Mouse (Mus musculus) stomach, embryonic 16.5 days (tissue): ENCODE measurements around the gene Phf3. TPM values are rescaled to one million over a fixed set of nuclear protein-coding genes. Genes with fewer than 3 reads are reported as not detected.
"Not testable (repeated sequence)": the region's sequence is repeated elsewhere in the genome, so short reads cannot be mapped to it uniquely, and the experiment has no call there.

Experiments used
- ATAC-seq: fragments of 200-750 bp; cut with Nextera tagmentation; 2 replicates; pipeline ENCODE4 v1.8.0; 2017; ENCODE audit warnings: moderate number of reproducible peaks, moderate TSS enrichment; ENCODE audit not compliant: insufficient read depth, low FRiP score
- H3K27ac ChIP-seq: fragments of 300-500 bp; sonication (generic); 2 replicates; pipeline ENCODE4 v1.5.1; 2014; ENCODE audit warnings: low read length
- H3K27me3 ChIP-seq: fragments of 300-500 bp; sonication (generic); 2 replicates; pipeline ENCODE4 v1.6.1; 2014; ENCODE audit warnings: low read length, control low read depth, mixed read lengths; ENCODE audit not compliant: control insufficient read depth, insufficient read depth
- H3K36me3 ChIP-seq: fragments of 300-500 bp; sonication (generic); 2 replicates; pipeline ENCODE4 v1.6.1; 2014; ENCODE audit warnings: low read length; ENCODE audit not compliant: control insufficient read depth, insufficient read depth
- H3K4me1 ChIP-seq: fragments of 300-500 bp; sonication (generic); 2 replicates; pipeline ENCODE4 v1.6.1; 2014; ENCODE audit warnings: low read length, control low read depth, mixed read lengths; ENCODE audit not compliant: control insufficient read depth, insufficient read depth
- H3K4me2 ChIP-seq: fragments of 300-500 bp; sonication (generic); 2 replicates; pipeline ENCODE4 v1.6.1; 2014; ENCODE audit warnings: low read depth, low read length, mixed read lengths
- H3K4me3 ChIP-seq: fragments of 300-500 bp; sonication (generic); replicated peaks from 2 replicates; pipeline ENCODE4 v1.5.1; 2014; ENCODE audit warnings: mild to moderate bottlenecking, low read length
- H3K9ac ChIP-seq: fragments of 300-500 bp; sonication (generic); 2 replicates; pipeline ENCODE4 v1.6.1; 2014; ENCODE audit warnings: low read length
- H3K9me3 ChIP-seq: fragments of 300-500 bp; sonication (generic); replicated peaks from 2 replicates; pipeline ENCODE4 v1.6.1; 2016; ENCODE audit warnings: low read length, control low read depth; ENCODE audit not compliant: control insufficient read depth
- WGBS: fragments of 180-500 bp; shearing (Covaris S2); extraction: QIAGEN DNeasy Blood & Tissue Kit; methylation state at CpG from one replicate; pipeline ENCODE4 v1.1.7; 2014; 5-methylcytosine and 5-hydroxymethylcytosine counted together
- polyA plus RNA-seq: library from polyadenylated mRNA; unstranded; fragments of >200 nt; fragmentation: Nextera tagmentation; extraction: Ambion mirVana; gene quantifications from 2 replicates; pipeline ENCODE4 v1.2.1, GENCODE M21; 2015

Phf3 gene
- polyA plus RNA-seq, 1 experiment from 2014 or later, result 22.7 TPM

- not testable (repeated sequence) for H3K4me3 ChIP-seq, ATAC-seq
- 97% methylated on average over 1 of the region's 1 CpGs for WGBS
These were observed 10.1 kb upstream of the Phf3 start for GRCm38 (mm10) chr1:30883806-30884205.

GRCm38 (mm10) chr1:30875746-30876145, 2.0 kb upstream of the Phf3 start:
- no peaks in the 10 kb centered on the region for H3K9me3 ChIP-seq
- no peak for ATAC-seq
- no peak overlapping the region for H3K9ac ChIP-seq
- no peak overlapping the region for H3K27ac ChIP-seq
- peaks cover 15% of the 10 kb centered on the region for H3K4me1 ChIP-seq
- no peak overlapping the region for H3K4me3 ChIP-seq
- H3K36me3 ChIP-seq, result no peaks in the 10 kb centered on the region
- no peak overlapping the region for H3K4me2 ChIP-seq
- H3K27me3 ChIP-seq, result no peaks in the 10 kb centered on the region

More at GRCm38 (mm10) chr1:30883806-30884205, 10.1 kb upstream of the Phf3 start:
- H3K27me3 ChIP-seq, H3K4me1 ChIP-seq, H3K27ac ChIP-seq, H3K9ac ChIP-seq, H3K9me3 ChIP-seq, H3K4me2 ChIP-seq, H3K36me3 ChIP-seq: not testable (repeated sequence)

- H3K36me3 ChIP-seq, result no peaks in the 10 kb centered on the region
- H3K27me3 ChIP-seq, result no peaks in the 10 kb centered on the region
- H3K4me1 ChIP-seq, result peaks cover 15% of the 10 kb centered on the region
- peak overlapping the region; percentile 96 for H3K27ac ChIP-seq
- H3K4me2 ChIP-seq, result peak overlapping the region; percentile 69
- no peaks in the 10 kb centered on the region for H3K9me3 ChIP-seq
- H3K4me3 ChIP-seq, result peak overlapping the region; percentile 95
- peak overlapping the region; percentile 93 for H3K9ac ChIP-seq
- 32% methylated on average over 15 of the region's 15 CpGs for WGBS
- no peak for ATAC-seq
These were observed 775 bp upstream of the Phf3 start for GRCm38 (mm10) chr1:30874261-30875131.

GRCm38 (mm10) chr1:30872836-30873540, 733 bp downstream of the Phf3 start:
- under 1% methylated on average over 77 of the region's 79 CpGs for WGBS
- no peaks in the 10 kb centered on the region for H3K36me3 ChIP-seq

GRCm38 (mm10) chr1:30867786-30868185, 5.9 kb downstream of the Phf3 start:
- Histone ChIP-seq H3K9me3 (no peaks in the 10 kb centered on the region), H3K27ac (no peak overlapping the region), H3K4me1 (peaks cover 8% of the 10 kb centered on the region), H3K36me3 (no peaks in the 10 kb centered on the region), H3K4me3 (no peak overlapping the region), H3K4me2 (no peak overlapping the region), H3K27me3 (no peaks in the 10 kb centered on the region), H3K9ac (no peak overlapping the region)
- ATAC-seq, result no peak
- 82% methylated on average over 4 of the region's 4 CpGs for WGBS

More at GRCm38 (mm10) chr1:30872836-30873540, 733 bp downstream of the Phf3 start:
- Histone ChIP-seq H3K27ac (peak overlapping the region; percentile 96), H3K27me3 (no peaks in the 10 kb centered on the region), H3K4me1 (peaks cover 15% of the 10 kb centered on the region), H3K9ac (peak overlapping the region; percentile 93), H3K9me3 (no peaks in the 10 kb centered on the region), H3K4me3 (peak overlapping the region; percentile 95), H3K4me2 (peak overlapping the region; percentile 63)
- ATAC-seq, result peak; percentile 80

GRCm38 (mm10) chr1:30852518-30852917, 21.2 kb downstream of the Phf3 start:
- WGBS, result 83% methylated on average over 3 of the region's 3 CpGs
- Histone ChIP-seq H3K27ac (no peak overlapping the region), H3K4me1 (no peaks in the 10 kb centered on the region), H3K9ac (no peak overlapping the region), H3K36me3 (no peaks in the 10 kb centered on the region), H3K4me2 (no peak overlapping the region), H3K27me3 (no peaks in the 10 kb centered on the region), H3K9me3 (no peaks in the 10 kb centered on the region), H3K4me3 (no peak overlapping the region)
- no peak for ATAC-seq

- no peaks in the 10 kb centered on the region for H3K36me3 ChIP-seq
- no peak for ATAC-seq
- H3K9ac ChIP-seq, result no peak overlapping the region
- no peak overlapping the region for H3K27ac ChIP-seq
- no peak overlapping the region for H3K4me2 ChIP-seq
- H3K4me3 ChIP-seq, result no peak overlapping the region
- no peaks in the 10 kb centered on the region for H3K4me1 ChIP-seq
- 75% methylated on average over 3 of the region's 3 CpGs for WGBS
- H3K27me3 ChIP-seq, result no peaks in the 10 kb centered on the region
- no peaks in the 10 kb centered on the region for H3K9me3 ChIP-seq
These were observed 21.8 kb downstream of the Phf3 start for GRCm38 (mm10) chr1:30851920-30852319.

- 85% methylated on average over 2 of the region's 2 CpGs for WGBS
- H3K9me3 ChIP-seq, result no peaks in the 10 kb centered on the region
- no peak overlapping the region for H3K4me3 ChIP-seq
- H3K4me1 ChIP-seq, result no peaks in the 10 kb centered on the region
- no peak for ATAC-seq
- H3K27me3 ChIP-seq, result no peaks in the 10 kb centered on the region
- H3K27ac ChIP-seq, result no peak overlapping the region
- no peak overlapping the region for H3K9ac ChIP-seq
- no peaks in the 10 kb centered on the region for H3K36me3 ChIP-seq
- no peak overlapping the region for H3K4me2 ChIP-seq
These were observed 22.8 kb downstream of the Phf3 start for GRCm38 (mm10) chr1:30850906-30851305.

GRCm38 (mm10) chr1:30849955-30850354, 23.8 kb downstream of the Phf3 start:
- WGBS, result 47% methylated on average over 3 of the region's 3 CpGs

More at GRCm38 (mm10) chr1:30849955-30850354, 23.8 kb downstream of the Phf3 start:
- no peak overlapping the region for H3K27ac ChIP-seq
- no peaks in the 10 kb centered on the region for H3K36me3 ChIP-seq
- ATAC-seq, result no peak
- H3K4me1 ChIP-seq, result no peaks in the 10 kb centered on the region
- H3K27me3 ChIP-seq, result no peaks in the 10 kb centered on the region
- H3K4me2 ChIP-seq, result no peak overlapping the region
- no peak overlapping the region for H3K9ac ChIP-seq
- no peak overlapping the region for H3K4me3 ChIP-seq
- no peaks in the 10 kb centered on the region for H3K9me3 ChIP-seq
